Mouse (Mus musculus): ENCODE measurements at regions not wholly inside any gene's neighbourhood (a gene's known extent, or its start where the extent isn't known, plus 50 kb on each side); places are given as distances from the start of the nearest gene placed in this dataset.

- Histone ChIP-seq H3K4me3 (ENCODE audit: low read depth, low read length) (no peak overlapping the region), H3K4me2 (ENCODE audit: low read depth, low read length) (no peak overlapping the region), H3K9me3 (replicated peaks; ENCODE audit: control insufficient read depth, low read length) (no peaks in the 10 kb centered on the region), H3K36me3 (replicated peaks; ENCODE audit: control insufficient read depth, insufficient read depth, low read depth, low read length) (no peaks in the 10 kb centered on the region), H3K27me3 (ENCODE audit: control insufficient read depth, insufficient read depth, low read length) (no peaks in the 10 kb centered on the region), H3K9ac (replicated peaks; ENCODE audit: low read length) (no peak overlapping the region), H3K4me1 (ENCODE audit: control insufficient read depth, insufficient read depth, low read length) (no peaks in the 10 kb centered on the region), H3K27ac (replicated peaks; ENCODE audit: low read depth, low read length) (no peak overlapping the region)
- no peak for DNase-seq (ENCODE audit: low spot score)
- 48% methylated on average over 3 of the region's 3 CpGs for WGBS
- ATAC-seq (replicated peaks; ENCODE audit: insufficient number of reproducible peaks, low FRiP score, low TSS enrichment, low read depth) = no peak
Measured at GRCm38 (mm10) chr10:105125736-105126135, 448.5 kb downstream of the Tmtc2 start.

DNA sequence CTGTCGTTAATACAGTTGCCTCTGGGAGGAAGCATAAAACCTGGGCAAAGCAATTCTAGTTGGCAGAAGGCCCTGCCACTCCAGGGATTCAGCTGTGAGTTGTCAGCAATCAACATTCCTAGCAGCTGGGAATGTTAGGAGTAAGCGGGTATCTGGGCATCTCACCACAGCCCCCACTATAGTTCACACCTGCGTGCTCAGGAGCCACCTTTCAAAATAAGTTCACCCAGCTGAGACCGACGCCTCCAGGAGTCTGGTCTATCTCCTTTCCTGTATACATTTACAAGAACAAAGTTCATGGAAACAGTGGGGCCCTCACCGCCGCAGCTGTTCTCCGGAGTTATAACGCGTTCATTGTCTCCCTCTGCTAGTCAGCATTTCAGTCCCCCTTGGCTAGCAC lies 454.0 kb downstream of the Tmtc2 start:
- no peaks in the 10 kb centered on the region for H3K36me3 ChIP-seq (replicated peaks; ENCODE audit: control insufficient read depth, insufficient read depth, low read depth, low read length)
- H3K27ac ChIP-seq (replicated peaks; ENCODE audit: low read depth, low read length) = no peak overlapping the region
- no peak for ATAC-seq (replicated peaks; ENCODE audit: insufficient number of reproducible peaks, low FRiP score, low TSS enrichment, low read depth)
- no peak overlapping the region for H3K9ac ChIP-seq (replicated peaks; ENCODE audit: low read length)
- no peak overlapping the region for H3K4me3 ChIP-seq (ENCODE audit: low read depth, low read length)
- no peaks in the 10 kb centered on the region for H3K4me1 ChIP-seq (ENCODE audit: control insufficient read depth, insufficient read depth, low read length)
- no peaks in the 10 kb centered on the region for H3K9me3 ChIP-seq (replicated peaks; ENCODE audit: control insufficient read depth, low read length)
- H3K4me2 ChIP-seq (ENCODE audit: low read depth, low read length) = no peak overlapping the region
- 75% methylated on average over 10 of the region's 10 CpGs for WGBS
- no peaks in the 10 kb centered on the region for H3K27me3 ChIP-seq (ENCODE audit: control insufficient read depth, insufficient read depth, low read length)
- no peak for DNase-seq (ENCODE audit: low spot score)

DNA sequence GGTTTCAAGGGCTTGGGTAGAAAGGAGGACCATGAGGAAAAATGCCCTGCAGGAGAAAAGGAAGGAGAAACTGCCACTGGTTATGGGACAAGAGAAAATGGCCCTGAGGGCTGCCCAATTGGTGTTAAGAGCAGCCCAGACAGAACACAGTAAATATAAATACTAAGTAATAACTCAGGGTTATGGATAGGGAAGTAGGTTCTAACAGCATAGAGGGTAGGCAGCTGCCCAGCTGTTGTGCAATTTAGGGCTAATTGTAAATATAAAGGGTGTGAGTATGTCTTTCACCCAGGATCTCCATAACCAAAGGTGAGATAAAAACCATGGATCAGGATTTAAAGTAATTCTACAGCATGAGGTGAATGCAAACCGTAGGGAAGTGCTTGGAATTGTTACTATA lies 458.1 kb downstream of the Tmtc2 start:
- Histone ChIP-seq H3K27me3 (ENCODE audit: control insufficient read depth, insufficient read depth, low read length) (no peaks in the 10 kb centered on the region), H3K9me3 (replicated peaks; ENCODE audit: control insufficient read depth, low read length) (no peaks in the 10 kb centered on the region), H3K36me3 (replicated peaks; ENCODE audit: control insufficient read depth, insufficient read depth, low read depth, low read length) (no peaks in the 10 kb centered on the region), H3K27ac (replicated peaks; ENCODE audit: low read depth, low read length) (no peak overlapping the region), H3K4me3 (ENCODE audit: low read depth, low read length) (no peak overlapping the region), H3K4me2 (ENCODE audit: low read depth, low read length) (no peak overlapping the region), H3K4me1 (ENCODE audit: control insufficient read depth, insufficient read depth, low read length) (no peaks in the 10 kb centered on the region), H3K9ac (replicated peaks; ENCODE audit: low read length) (no peak overlapping the region)
- no peak for DNase-seq (ENCODE audit: low spot score)
- no peak for ATAC-seq (replicated peaks; ENCODE audit: insufficient number of reproducible peaks, low FRiP score, low TSS enrichment, low read depth)
- WGBS = 94% methylated on average over 1 of the region's 1 CpGs

- no peaks in the 10 kb centered on the region for H3K9me3 ChIP-seq (replicated peaks; ENCODE audit: control insufficient read depth, low read length)
- no peak overlapping the region for H3K9ac ChIP-seq (replicated peaks; ENCODE audit: low read length)
- H3K4me2 ChIP-seq (ENCODE audit: low read depth, low read length) = no peak overlapping the region; the same call in 1 of the 2 replicates
- no peaks in the 10 kb centered on the region for H3K27me3 ChIP-seq (ENCODE audit: control insufficient read depth, insufficient read depth, low read length)
- no peaks in the 10 kb centered on the region for H3K4me1 ChIP-seq (ENCODE audit: control insufficient read depth, insufficient read depth, low read length)
- H3K4me3 ChIP-seq (ENCODE audit: low read depth, low read length) = no peak overlapping the region
- no peak for DNase-seq (ENCODE audit: low spot score)
- no peaks in the 10 kb centered on the region for H3K36me3 ChIP-seq (replicated peaks; ENCODE audit: control insufficient read depth, insufficient read depth, low read depth, low read length)
- ATAC-seq (replicated peaks; ENCODE audit: insufficient number of reproducible peaks, low FRiP score, low TSS enrichment, low read depth) = no peak
- WGBS = 39% methylated on average over 5 of the region's 5 CpGs
- no peak overlapping the region for H3K27ac ChIP-seq (replicated peaks; ENCODE audit: low read depth, low read length)
Measured at GRCm38 (mm10) chr10:105114927-105115326, 459.3 kb downstream of the Tmtc2 start.

GRCm38 (mm10) chr10:105110247-105110646 lies 464.0 kb downstream of the Tmtc2 start:
- H3K4me1 ChIP-seq (ENCODE audit: control insufficient read depth, insufficient read depth, low read length) = no peaks in the 10 kb centered on the region
- no peak overlapping the region for H3K9ac ChIP-seq (replicated peaks; ENCODE audit: low read length)
- DNase-seq (ENCODE audit: low spot score) (no peak), ATAC-seq (replicated peaks; ENCODE audit: insufficient number of reproducible peaks, low FRiP score, low TSS enrichment, low read depth) (no peak)
- H3K36me3 ChIP-seq (replicated peaks; ENCODE audit: control insufficient read depth, insufficient read depth, low read depth, low read length) = no peaks in the 10 kb centered on the region
- no peak overlapping the region for H3K27ac ChIP-seq (replicated peaks; ENCODE audit: low read depth, low read length)
- H3K9me3 ChIP-seq (replicated peaks; ENCODE audit: control insufficient read depth, low read length) = no peaks in the 10 kb centered on the region
- no peaks in the 10 kb centered on the region for H3K27me3 ChIP-seq (ENCODE audit: control insufficient read depth, insufficient read depth, low read length)
- H3K4me3 ChIP-seq (ENCODE audit: low read depth, low read length) = no peak overlapping the region
- WGBS = 10% methylated on average over 5 of the region's 5 CpGs
- H3K4me2 ChIP-seq (ENCODE audit: low read depth, low read length) = no peak overlapping the region

DNA sequence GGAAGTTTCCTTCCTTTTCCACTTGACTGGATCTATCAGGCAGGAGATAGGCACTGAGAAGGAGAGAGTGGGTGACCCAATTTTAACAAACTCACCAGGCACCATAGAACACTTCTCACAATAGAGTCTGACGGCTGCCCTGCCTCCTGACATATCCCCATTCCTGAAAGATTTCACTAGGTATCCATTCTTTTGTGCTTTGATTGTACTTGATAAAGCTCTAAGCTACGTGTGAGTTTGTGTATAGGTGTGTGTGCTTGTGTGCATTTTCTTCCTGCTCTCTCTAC lies 477.3 kb downstream of the Tmtc2 start:
- no peaks in the 10 kb centered on the region for H3K36me3 ChIP-seq (replicated peaks; ENCODE audit: control insufficient read depth, insufficient read depth, low read depth, low read length)
- no peak for ATAC-seq (replicated peaks; ENCODE audit: insufficient number of reproducible peaks, low FRiP score, low TSS enrichment, low read depth)
- no peak overlapping the region for H3K4me3 ChIP-seq (ENCODE audit: low read depth, low read length)
- H3K9ac ChIP-seq (replicated peaks; ENCODE audit: low read length) = no peak overlapping the region
- no peak overlapping the region for H3K27ac ChIP-seq (replicated peaks; ENCODE audit: low read depth, low read length)
- H3K4me1 ChIP-seq (ENCODE audit: control insufficient read depth, insufficient read depth, low read length) = no peaks in the 10 kb centered on the region
- H3K27me3 ChIP-seq (ENCODE audit: control insufficient read depth, insufficient read depth, low read length) = no peaks in the 10 kb centered on the region
- no peaks in the 10 kb centered on the region for H3K9me3 ChIP-seq (replicated peaks; ENCODE audit: control insufficient read depth, low read length)
- no peak for DNase-seq (ENCODE audit: low spot score)
- WGBS = 78% methylated on average over 2 of the region's 2 CpGs
- no peak overlapping the region for H3K4me2 ChIP-seq (ENCODE audit: low read depth, low read length)

- ATAC-seq (replicated peaks; ENCODE audit: insufficient number of reproducible peaks, low FRiP score, low TSS enrichment, low read depth) = no peak
- Histone ChIP-seq H3K4me2 (ENCODE audit: low read depth, low read length) (no peak overlapping the region), H3K9me3 (replicated peaks; ENCODE audit: control insufficient read depth, low read length) (no peaks in the 10 kb centered on the region), H3K36me3 (replicated peaks; ENCODE audit: control insufficient read depth, insufficient read depth, low read depth, low read length) (no peaks in the 10 kb centered on the region), H3K27ac (replicated peaks; ENCODE audit: low read depth, low read length) (no peak overlapping the region), H3K27me3 (ENCODE audit: control insufficient read depth, insufficient read depth, low read length) (no peaks in the 10 kb centered on the region), H3K9ac (replicated peaks; ENCODE audit: low read length) (no peak overlapping the region), H3K4me1 (ENCODE audit: control insufficient read depth, insufficient read depth, low read length) (no peaks in the 10 kb centered on the region), H3K4me3 (ENCODE audit: low read depth, low read length) (no peak overlapping the region)
- 89% methylated on average over 16 of the region's 16 CpGs for WGBS
- DNase-seq (ENCODE audit: low spot score) = no peak
Measured at GRCm38 (mm10) chr10:105096323-105097044, 477.8 kb downstream of the Tmtc2 start.

- no peak for ATAC-seq (replicated peaks; ENCODE audit: insufficient number of reproducible peaks, low FRiP score, low TSS enrichment, low read depth)
- H3K9me3 ChIP-seq (replicated peaks; ENCODE audit: control insufficient read depth, low read length) = no peaks in the 10 kb centered on the region
- WGBS = 78% methylated on average over 4 of the region's 4 CpGs
Measured at GRCm38 (mm10) chr10:105095800-105096199, 478.5 kb downstream of the Tmtc2 start.

More at GRCm38 (mm10) chr10:105095800-105096199, 478.5 kb downstream of the Tmtc2 start:
- Histone ChIP-seq H3K4me2 (ENCODE audit: low read depth, low read length) (no peak overlapping the region), H3K4me1 (ENCODE audit: control insufficient read depth, insufficient read depth, low read length) (no peaks in the 10 kb centered on the region), H3K36me3 (replicated peaks; ENCODE audit: control insufficient read depth, insufficient read depth, low read depth, low read length) (no peaks in the 10 kb centered on the region), H3K9ac (replicated peaks; ENCODE audit: low read length) (no peak overlapping the region), H3K27ac (replicated peaks; ENCODE audit: low read depth, low read length) (no peak overlapping the region), H3K27me3 (ENCODE audit: control insufficient read depth, insufficient read depth, low read length) (no peaks in the 10 kb centered on the region), H3K4me3 (ENCODE audit: low read depth, low read length) (no peak overlapping the region)
- no peak for DNase-seq (ENCODE audit: low spot score)

Data from embryonic facial prominence, embryonic 11.5 days (tissue).